16 mouse cellular contexts compared by ENCODE assay signal in genomic region chr5:149589932-149590331, GRCm38 (mm10).
"Had no signal": no experiment of that assay in that cellular context is flagged by ENCODE, and none has a peak within 500 bp of the region (broad histone marks: within the 10 kb centered on the region; RNA-seq: fewer than 3 reads in every experiment).

No protein-coding gene starts in this region.

- H3K4me3 ChIP-seq: left cerebral cortex, adult 2 months; limb, embryonic 10.5 days; liver, embryonic 15.5 days; midbrain, embryonic 12.5 days; neural tube, embryonic 13.5 days had no signal

- DNase-seq: kidney, adult 11 months; kidney, postnatal 10 days; lung, adult 2 months; lung, postnatal 10 days; lung, postnatal 4 days; retina, postnatal 1 day; right cerebral cortex, postnatal 4 days; spleen, adult 18-20 months; thymus, adult 18-20 months; thymus, postnatal 14 days had no signal

- H3K36me3 ChIP-seq: limb, embryonic 10.5 days; liver, embryonic 15.5 days; midbrain, embryonic 12.5 days; neural tube, embryonic 13.5 days had no signal

- H3K9ac ChIP-seq: liver, embryonic 15.5 days; midbrain, embryonic 12.5 days; neural tube, embryonic 13.5 days had no signal

- H3K27me3 ChIP-seq: liver, embryonic 15.5 days; midbrain, embryonic 12.5 days; neural tube, embryonic 13.5 days had no signal

- H3K27ac ChIP-seq: left cerebral cortex, adult 2 months; limb, embryonic 10.5 days; liver, embryonic 15.5 days; midbrain, embryonic 12.5 days; neural tube, embryonic 13.5 days had no signal

- H3K4me1 ChIP-seq: limb, embryonic 10.5 days; midbrain, embryonic 12.5 days had no signal

- H3K9me3 ChIP-seq: limb, embryonic 10.5 days; liver, embryonic 15.5 days; neural tube, embryonic 13.5 days had no signal

- H3K4me2 ChIP-seq: liver, embryonic 11.5 days; liver, embryonic 15.5 days; midbrain, embryonic 12.5 days; neural tube, embryonic 13.5 days had no signal
